Mouse (Mus musculus): Measurements from ENCODE around the gene Igfbp4.

The Igfbp4 gene

GRCm38 (mm10) chr11:99042834-99043431, 1.9 kb downstream of the Igfbp4 start:
- DNase-seq, result peak; percentile 98

DNA sequence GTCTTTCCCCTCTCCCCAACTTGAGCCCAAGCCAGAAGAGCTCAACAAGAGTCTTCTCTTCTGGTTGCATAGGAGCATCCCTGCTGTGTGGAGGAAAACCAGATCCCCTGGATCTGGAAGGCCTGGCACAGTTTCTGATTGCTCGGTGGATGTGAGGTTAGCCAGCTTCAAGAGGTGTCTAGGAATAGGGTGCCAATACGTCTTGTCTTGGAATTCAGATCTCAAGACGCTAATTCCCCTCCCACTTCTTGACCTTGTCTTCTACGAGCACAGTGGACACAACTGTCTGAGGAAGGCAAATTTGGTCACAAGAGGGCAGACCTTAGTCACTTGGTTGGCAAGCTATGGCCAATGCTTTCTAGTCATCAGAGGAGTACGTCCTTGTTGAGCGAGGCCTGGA, 2.6 kb downstream of the Igfbp4 start:
- peak; percentile 94 for DNase-seq

GRCm38 (mm10) chr11:99044306-99044705, 3.3 kb downstream of the Igfbp4 start:
- DNase-seq, result peak; percentile 97

DNA sequence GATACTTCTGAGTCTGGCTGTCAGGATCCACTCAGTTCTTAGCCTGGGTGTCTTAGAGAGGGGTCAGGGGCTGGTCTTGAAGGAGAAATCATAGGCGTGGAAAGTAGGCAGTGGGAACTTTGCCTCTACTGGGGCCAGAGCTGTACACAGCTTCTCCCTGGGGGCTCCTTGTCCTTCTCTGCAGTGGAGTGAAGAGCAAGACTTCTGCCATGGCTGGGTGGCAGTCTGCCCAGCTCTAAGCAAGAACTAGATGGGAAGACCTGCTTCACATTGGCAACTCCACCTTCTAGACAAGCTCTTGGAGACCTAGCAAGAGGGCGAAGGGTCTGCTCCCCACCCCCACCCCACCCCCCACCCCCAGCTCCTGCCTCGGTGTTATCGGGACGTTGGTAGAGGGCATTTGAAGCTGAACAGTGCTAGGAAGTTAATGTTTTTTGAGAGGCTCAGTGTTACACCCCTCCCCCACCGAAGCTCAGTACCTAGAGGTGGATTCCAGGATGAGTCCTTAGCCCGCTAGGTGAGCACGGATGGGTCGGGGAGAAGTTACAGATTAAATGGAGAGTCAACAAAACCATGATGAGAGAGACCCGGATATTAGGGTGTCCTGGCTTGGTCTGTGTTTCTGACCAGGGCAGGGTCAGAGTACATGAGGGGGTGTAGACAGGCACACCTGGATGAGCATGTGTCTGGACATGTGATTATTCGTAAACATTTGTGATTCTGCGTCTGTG, 4.3 kb downstream of the Igfbp4 start:
- DNase-seq, result peak; percentile 94

- peak; percentile 99 for DNase-seq
Measured at GRCm38 (mm10) chr11:99047120-99047519, 6.1 kb downstream of the Igfbp4 start.

GRCm38 (mm10) chr11:99047643-99048042, 6.6 kb downstream of the Igfbp4 start:
- DNase-seq, result peak; percentile 97

DNA sequence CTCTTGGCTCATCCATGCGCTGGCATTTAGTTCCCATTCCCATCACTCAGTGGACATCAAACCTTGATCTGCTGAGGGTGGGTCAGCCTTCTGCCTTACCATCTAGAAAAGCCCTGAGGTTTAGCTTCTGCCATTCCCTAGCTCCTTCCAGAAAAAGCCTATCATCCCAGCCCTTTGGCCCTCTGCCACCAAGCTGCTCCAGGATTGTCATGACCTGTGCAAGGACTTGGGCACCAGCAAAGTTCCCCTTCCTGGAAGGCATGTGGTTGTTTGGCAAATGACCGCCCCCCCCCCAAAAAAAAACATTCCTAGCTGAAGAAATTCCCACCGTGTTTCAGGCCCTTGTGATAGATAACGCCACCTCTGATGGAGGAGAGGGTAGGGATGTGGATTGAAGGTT, 14.1 kb downstream of the Igfbp4 start:
- peak; percentile 91 for DNase-seq

DNA sequence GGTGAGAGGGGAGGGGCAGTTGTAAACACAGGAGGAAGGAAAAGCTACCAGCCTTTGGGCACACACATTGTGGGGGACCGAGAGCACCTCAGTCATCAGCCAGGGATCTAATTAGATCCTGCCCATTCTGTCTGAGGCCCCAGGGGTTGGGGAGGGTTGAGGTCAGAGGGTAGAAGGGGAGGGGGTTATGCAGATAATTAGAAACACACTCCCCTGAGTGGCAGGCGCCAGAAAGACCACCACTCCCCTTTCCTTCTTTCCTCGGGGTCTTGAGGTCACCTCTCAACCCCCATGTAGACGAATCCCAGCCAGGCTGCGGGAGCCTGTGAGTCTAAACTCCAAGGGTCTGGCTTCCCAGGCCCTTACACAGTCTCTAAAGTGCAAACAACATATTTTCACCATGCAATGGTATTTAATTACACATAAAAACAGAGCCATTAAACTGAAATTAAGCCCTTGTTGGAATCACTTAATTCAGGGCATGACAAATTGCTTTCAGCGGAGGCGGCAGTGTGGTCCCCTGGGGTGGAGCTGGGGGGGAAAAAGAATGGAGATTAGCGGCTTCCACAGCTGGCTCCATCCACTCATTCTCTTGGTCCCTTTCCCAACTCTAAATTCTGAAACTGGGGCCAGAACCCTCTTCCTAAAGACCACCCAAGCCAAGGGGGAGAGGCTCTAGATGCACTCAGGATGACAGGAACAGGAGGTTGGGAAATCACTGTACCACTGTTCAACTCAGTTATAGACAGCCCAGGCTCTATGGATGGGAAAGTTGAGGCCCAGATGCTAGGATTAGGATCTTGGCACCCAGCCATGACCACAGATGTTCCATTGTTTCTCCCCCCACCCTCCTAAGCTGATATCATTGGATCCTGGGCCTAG, 14.8 kb downstream of the Igfbp4 start:
- DNase-seq, result peak; percentile 97

DNA sequence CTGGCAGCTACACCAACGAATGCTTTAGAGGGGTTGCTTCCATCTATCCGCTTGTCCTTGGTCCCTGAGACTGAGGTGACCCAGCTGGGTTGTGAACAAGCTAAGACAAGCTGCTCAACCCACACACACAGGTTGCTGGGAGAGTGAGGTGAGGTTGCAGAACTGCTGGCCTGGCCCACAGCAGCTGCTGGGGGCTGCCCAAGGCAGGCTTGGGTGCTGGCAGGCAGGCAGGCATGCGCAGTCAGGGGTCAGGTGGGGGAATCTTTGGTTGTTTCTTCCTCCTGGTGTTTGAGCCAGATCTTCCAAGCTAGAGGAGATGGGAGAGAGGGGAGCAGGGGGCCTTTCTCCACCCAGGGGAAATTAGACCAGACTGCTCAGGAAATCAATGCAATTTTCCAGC, 19.4 kb downstream of the Igfbp4 start:
- DNase-seq, result peak; percentile 94

GRCm38 (mm10) chr11:99062661-99063060, 21.6 kb downstream of the Igfbp4 start:
- DNase-seq, result no peak

- no peak for DNase-seq
Measured at GRCm38 (mm10) chr11:99063406-99064131, 22.5 kb downstream of the Igfbp4 start.

DNA sequence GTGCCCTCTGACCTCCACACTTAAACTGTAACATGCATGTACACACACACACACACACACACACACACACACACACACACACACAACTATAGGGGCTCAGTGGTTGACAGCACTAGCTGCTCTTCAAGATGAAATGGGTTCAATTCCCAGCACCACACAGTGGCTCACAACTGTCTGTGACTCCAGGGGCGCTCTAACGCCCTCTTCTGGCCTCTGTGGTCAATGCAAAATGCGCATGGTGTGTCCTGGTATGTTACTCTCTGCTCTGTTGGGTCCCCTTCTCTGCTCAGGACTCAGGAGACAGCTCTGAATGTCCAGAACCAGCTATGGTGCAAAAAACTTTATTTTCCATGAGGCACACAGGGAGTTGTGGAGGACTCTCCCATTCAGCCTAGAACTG, 24.3 kb downstream of the Igfbp4 start:
- DNase-seq, result no peak

DNA sequence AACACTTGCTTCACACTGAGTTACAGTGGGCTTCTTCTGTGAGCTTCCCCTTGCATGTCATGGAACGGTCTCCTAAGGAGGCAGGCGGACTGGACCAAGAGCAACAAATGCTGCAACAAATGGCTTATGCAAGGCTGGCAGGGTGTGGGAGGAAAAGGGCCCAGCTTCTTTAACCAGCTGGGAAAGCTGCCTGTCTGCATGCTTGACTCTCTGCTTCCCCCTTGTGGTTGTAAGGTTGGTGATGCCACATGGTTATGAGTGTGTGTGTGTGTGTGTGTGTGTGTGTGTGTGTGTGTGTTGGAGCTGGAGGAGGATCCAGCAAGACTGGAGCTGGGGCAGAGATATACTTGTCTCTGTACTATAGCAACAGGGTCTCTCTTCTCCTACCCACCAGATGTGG, 24.9 kb downstream of the Igfbp4 start:
- peak; percentile 99 for DNase-seq

DNA sequence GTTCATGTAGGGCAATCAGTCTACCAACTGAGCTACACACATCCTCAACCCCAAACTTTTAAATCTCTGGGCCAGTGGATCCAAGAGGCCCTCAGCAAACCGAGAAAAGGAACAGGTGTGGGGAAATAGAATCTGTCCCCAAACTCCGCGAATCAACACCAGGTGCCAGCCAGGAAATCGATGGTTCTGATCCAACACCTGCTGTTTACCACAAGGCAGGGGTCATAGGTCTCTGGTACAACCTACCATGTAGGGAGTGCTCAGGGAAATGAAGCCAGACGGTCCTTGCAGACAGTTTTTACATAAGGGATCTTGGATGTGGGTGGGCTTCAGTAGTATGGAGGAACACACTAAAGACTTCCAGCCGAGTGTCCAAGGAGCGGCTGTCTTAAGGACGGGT, 26.5 kb downstream of the Igfbp4 start:
- no peak for DNase-seq

DNA sequence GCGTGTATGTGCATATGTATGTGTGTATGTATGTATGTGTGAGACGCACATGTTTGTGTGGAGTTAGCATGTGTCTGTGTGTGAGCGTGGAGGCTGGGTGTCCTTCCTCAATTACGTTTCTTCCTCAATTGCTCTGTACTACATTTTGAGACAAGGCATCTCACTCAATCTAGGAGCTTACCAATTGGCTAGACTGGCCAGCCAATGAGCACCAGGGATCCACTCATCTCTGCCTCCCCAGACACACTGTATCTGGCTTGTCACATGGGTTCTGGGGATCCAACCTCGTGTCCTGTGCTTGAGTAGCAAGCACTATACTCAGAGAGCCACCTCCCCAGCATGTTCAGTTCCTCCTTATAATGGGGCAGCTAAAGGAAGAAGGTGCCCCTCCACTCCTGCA, 27.4 kb downstream of the Igfbp4 start:
- DNase-seq, result no peak

DNA sequence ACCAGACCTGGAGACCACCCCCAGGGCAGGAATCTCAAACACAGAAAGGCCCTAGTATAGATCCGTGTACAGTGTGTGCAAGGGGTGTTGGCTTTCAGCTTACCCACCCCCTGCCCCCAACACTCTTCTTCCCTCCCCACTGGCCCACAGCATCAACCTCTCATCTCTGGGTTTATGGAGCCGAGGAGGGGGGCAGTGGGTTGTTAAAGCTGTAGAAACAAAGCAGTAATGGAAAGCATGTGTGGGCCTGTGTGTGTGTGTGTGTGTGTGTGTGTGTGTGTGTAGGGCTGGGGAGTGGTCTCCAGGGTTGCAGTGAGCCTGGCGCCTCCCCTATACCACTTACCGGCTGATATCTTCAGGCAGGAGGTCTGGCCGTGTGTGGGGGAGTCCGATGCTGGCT, 30.8 kb downstream of the Igfbp4 start:
- DNase-seq, result no peak

DNA sequence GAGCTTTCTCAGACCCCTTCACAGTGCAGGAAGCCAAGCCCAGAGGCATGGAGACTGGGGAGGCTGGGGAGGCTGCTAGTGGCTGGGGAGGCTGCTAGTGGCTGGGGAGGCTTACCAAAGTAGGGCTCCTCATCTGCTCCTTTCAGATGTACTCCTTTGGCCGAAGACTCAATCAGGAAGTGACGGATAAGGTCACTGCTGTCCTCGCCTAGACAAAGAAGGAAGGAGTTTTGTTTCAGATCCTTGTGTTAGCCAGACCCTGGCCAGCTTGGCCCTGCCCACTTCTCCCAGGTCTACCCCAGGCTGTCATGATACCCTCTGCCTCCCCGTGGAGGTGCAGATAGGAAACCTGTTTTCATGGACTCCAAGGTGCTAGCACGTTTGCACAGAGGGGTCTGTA, 32.7 kb downstream of the Igfbp4 start:
- no peak for DNase-seq

DNA sequence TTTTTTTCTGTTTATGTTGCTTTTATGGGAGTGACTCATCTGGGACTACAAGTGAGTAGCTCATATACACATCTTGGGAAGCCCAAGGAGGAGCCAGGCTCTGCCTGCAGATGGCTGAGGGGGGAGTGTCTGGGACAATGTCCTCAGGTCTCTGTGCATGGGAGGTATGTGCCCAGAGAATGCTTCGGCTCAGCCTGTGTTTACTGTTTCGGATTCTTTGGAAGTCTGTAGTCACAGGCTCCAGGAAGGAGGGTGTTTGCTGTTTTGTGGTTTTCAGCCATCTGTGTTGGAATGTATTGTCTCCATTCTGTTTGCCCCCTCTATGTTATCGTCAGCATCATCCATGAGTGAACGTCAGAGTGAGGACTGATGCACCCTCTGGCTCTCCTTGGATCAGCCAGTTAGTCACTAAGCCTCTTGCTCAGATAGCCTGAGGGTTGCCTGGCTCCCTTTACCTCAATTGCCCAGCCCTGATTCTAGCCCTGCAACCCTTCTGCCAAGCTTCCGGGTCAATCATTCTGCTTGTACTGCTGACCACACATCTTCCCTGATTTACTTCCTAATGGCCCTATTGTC, 35.8 kb downstream of the Igfbp4 start:
- DNase-seq, result no peak

- no peak for DNase-seq
Measured at GRCm38 (mm10) chr11:99077869-99078268, 36.8 kb downstream of the Igfbp4 start.

- DNase-seq, result peak; percentile 95
Measured at GRCm38 (mm10) chr11:99080902-99081543, 40.0 kb downstream of the Igfbp4 start.

DNA sequence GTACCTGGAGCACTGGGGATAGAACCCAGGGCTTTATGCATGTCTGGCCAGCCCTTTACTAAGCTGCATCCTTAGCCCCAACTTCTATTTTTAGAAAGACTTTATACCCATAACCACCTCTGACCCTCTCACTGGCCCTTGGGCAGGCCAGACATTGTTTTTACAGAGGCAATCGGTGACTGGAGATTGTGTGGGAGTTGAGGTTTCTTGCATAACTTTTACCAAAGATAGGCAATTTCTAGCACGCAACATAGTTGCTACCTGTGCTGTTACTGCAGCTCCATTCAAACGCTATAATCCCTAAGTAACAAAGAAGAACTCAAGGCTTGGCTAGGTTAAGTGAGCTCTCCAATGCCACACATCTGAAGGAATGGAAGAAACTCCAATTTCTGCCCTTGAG, 40.5 kb downstream of the Igfbp4 start:
- no peak for DNase-seq

GRCm38 (mm10) chr11:99082098-99082497, 41.1 kb downstream of the Igfbp4 start:
- no peak for DNase-seq

Data from heart, adult 11 months (tissue).